Mouse (Mus musculus): ENCODE measurements around the gene Upk3bl.

The Upk3bl gene

DNA sequence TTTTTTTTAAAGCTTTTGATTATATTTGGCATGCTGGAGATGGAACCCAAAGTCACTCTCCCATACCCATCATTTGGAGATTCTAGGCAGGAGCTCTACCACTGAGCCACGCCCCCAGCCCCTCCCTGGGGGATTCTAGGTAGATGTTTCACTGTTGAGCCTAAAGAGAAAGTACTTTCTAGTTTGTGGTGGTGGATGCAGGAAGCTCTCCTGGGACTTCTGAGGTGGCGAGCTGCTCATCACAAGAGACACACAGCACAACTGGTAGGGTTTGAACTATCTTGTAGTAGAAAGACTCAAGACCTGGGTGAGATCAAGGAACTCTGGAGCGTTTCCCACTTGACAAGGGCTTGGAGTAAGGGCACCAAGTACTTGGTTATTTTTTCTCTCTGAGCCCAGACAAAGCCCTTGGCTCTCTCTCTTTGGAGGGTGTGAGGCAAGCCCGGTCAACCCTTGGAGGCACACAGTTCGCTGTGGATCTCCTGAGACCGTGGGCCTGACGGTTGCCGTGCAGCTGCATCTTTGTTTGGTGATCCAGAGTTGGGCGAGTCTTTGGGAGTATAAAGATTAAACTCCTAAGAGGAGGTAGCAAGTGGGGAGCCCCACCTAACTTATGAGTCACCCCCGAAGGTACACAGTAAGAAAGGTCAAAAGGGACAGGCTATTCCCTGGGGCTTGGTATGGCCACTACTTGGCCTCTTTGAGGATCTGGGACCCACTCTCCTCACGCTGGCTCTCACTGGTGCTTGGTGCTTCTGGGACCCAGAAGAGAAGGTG lies at the start of gene Upk3bl:
TSS of gene Upk3bl (plus strand) at position 192 of the 777 bp plus-strand sequence.
- DNase-seq (ENCODE audit: low spot score), result no peak

DNA sequence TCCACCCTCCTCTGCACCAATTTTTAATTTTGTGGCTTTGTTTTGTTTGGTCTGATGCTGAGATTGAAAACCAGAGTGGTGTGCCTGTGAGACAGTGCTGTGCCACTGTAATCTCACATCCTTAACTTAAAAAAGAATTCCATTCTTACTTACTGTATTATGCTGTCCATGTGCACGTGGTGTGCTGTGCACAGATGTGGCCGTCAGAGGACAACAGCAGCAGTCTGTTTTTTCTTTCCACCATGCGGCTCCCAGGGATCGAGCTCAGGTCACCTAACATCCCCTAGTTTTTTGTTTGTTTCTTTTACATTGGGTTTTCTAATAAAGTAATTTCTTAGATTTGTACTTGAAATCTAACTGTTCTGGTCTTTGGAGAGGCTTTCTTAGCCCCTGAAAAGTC lies 49.8 kb upstream of the Upk3bl start:
- no peak for DNase-seq (ENCODE audit: low spot score)

DNA sequence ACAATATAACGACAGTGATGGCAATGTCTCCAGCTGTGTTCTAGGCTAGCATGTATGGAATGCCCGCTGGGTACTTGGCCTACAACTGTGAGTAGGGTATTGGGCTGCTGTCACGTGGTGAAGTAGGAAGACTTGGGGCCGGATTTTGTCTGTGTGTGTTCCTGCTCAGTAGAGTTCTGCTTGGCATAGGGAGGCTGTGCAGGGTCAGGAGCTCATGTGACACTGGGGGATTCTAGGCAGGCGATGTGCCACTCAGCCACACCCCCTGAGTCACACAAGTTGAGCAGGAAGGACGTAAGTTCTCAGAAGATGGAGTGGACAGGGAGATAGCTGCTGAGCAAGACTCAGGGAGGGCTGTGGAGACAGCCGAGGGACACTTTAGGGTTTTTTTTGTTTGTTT lies 46.5 kb upstream of the Upk3bl start:
- no peak for DNase-seq (ENCODE audit: low spot score)

DNA sequence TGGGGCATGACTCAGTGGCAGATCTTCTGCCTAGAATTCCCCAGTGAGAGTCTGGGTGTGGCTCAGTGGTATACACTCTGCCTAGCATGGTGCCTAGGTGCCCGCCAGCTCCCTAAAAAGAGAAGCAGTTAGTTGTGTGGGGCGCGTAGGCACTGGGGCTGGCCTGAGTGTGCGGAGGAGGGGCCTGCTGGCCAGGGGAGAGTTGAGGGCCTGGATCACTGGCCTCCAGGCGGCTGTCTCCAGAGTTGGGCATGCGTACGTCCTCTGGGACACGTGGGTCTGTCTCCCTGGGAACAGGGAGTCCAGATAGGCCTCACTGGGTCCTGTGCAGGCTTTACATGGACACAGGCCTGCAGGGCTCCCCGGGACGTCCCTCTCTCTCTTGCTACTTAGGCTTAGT lies 39.4 kb upstream of the Upk3bl start:
- DNase-seq (ENCODE audit: low spot score), result peak; percentile 69

DNA sequence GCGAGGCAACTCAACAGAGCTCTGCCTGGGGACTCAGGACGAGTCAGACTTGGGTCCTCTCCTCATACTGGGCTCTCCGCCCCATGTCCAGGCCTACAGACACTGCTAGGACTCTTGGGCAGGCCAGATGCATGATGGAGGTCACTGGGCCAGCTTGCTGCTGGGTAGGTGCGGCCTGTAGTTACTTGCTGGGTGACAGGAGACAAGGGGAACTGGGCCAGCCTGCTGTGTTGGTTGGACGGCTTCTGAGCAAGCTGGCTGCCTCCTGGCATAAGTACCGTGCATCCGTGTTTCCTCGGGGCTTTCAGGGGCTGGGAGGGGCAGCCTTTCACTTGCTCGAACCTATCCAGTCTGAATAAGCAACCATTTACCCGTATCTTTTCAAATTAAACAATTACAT lies 38.7 kb upstream of the Upk3bl start:
- peak; percentile 24 for DNase-seq (ENCODE audit: low spot score)

DNA sequence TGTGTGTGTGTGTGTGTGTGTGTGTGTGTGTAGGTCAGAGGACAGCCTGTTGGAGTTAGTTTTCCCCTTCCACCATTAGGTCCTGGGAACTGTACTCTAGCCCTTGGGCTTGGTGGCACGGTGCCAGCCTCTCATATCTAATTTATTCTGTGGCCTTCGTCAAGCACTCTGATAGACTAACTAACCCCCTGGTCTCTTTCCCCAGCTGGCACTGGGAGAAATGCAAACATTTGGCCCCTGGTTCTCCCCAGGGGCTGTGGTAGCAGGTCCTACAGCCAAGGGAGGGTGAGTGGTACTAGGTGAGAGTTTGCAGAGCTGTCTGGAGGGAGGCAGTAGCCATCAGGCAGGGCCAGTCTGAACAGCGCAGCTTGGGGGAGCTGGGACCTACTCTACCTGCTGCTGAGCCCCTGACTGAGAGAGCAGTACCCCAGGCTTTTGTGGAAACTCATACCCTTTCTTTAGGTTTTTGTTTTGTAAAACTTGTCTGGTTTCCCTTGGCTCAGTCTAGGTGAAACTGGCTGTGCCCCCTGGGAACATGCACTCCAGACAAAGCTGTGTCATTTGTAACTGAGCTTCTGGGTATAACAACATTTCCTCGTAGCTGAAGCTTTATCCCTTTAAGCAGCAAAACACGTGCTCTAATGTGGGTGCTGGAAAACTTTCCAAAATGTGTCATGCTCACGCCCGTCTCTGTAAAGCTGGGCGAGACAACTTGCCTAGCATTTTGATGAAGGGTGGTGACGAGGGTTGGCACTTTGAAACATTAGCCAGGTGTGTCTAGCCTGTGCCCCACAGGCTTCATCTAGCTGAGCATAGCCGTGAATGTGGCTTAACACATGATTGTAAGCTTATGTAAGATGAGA lies 38.0 kb upstream of the Upk3bl start:
- peak; percentile 51 for DNase-seq (ENCODE audit: low spot score)

DNA sequence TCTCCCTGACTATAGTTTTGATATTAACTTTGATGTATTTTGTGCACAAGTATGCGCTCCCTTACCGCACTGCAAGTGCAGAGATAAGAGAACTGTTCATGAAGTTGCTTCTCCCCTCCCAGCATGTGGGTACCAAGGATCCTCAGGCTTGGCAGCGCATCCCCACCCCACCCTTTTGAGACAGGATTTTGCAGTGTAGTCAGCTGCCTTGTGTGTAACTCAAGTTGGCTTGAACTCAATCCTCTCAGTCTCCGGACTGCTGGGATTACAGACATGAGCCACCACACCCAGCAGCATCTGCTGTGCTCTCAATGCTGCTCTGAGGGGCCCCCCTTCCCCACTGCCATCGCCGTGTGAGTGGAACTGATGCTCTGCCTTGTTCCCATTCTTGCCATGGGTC lies 37.0 kb upstream of the Upk3bl start:
- DNase-seq (ENCODE audit: low spot score), result no peak

DNA sequence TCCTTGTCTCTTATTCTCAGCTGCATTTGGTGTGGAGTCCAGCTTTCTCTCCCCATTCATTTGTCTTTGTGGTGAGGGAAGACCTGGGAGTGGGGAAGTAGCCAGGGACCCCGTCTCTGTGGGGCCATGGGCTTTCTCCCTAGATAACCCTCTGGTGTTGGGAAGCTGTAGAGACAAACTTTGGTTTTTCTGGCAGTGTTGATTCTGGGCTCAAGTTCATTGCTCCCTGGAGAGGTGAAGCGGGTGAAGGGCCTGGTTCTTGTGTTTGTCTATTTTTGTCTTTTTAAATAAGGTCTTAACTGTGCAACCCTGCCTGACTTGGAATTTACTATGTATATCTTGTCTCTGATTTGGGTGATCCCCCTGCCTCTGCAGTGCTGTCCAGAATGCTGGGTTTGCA lies 35.6 kb upstream of the Upk3bl start:
- DNase-seq (ENCODE audit: low spot score), result no peak

DNA sequence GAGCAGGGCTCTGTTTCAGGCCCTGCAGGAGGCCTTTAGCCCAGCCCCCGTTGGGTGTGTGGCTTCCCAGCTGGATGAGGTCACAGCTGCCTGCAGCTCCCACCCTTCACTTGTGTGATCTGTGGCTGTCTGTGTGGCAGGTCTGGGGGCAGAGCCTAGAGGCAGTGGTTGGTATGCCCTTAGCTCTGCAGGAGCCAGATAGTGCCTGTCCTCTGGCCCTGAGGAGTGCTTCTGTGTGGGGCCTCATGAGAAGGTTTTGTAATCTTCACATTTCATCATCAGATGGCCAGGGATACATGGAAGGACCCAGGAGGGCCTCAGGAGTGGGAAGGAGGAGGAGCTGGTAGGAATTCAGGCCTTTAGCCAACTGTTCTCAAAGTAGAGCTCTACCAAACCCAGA lies 34.4 kb upstream of the Upk3bl start:
- DNase-seq (ENCODE audit: low spot score), result peak; percentile 74

DNA sequence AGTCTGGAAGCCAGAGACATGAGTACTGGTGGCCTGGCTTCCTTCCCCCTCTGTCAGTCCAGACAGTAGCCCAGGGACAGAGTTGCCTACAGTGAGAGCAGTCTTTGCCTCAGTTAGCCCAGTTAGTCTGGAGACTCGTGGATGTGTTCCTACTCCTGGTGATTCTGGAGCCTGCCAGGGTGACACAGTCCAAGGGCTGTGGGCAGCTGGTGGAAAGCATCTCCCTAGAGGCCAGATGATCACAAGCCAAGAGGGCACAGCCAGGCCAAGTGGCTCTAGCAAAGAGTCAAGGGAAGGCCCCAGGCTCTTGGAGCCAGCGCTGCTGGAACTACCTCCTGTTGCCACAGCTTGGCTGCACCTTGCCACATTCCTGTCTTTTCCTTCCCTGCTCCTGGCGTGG lies 28.6 kb upstream of the Upk3bl start:
- DNase-seq (ENCODE audit: low spot score), result no peak

DNA sequence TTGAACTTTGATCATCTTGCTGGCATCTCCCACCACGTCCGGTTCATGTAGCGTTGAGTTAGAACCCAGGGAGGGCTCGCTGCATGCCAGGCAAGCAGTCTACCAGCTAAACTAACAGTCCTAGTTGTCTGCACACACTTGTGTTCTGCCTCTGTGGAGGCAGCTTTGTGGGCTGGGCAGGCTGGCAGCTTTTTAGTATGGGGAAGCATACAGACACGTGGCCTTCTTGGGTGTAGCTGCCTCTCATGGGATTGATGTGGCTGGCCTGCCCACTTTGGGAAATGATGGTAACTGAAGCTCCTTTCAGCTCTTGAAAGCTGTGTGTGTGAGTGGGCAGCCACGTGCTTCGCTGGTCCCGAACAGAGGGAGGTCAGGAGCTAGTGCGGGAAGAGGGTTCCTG lies 27.4 kb upstream of the Upk3bl start:
- DNase-seq (ENCODE audit: low spot score), result no peak

DNA sequence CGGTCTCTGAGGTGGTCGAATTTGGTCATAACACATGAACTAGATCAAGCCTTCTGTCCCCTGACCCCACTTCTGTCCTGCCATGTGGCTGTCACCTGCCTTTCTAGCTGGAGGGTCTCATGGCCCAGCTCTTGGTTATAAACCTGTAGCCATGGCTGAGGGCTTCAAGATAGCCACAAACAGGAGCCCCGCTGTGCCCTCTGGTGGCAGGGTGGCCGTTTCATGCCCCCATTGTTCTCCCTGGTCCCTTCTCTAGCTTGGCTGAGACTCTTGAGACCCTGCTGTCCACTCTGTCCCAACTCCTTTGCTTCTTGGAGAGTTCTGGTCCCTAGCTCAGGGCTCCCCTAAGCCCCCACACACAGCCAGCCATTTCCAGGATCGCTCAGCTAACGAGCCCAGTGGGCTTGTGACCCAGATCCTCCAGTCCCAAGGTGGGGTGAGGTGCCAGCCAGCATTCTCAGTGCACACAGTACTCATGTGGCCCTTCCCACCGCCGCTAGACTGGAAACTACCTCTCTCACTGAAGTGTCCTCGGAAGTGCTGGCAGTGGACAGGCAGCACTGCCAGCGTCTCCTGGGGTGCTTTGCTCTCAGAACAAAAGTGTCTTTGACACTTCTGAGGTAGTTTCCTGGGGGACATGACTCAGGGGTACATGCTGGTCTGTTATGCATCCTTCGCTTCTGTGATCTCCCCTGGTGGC lies 26.5 kb upstream of the Upk3bl start:
- DNase-seq (ENCODE audit: low spot score), result no peak

DNA sequence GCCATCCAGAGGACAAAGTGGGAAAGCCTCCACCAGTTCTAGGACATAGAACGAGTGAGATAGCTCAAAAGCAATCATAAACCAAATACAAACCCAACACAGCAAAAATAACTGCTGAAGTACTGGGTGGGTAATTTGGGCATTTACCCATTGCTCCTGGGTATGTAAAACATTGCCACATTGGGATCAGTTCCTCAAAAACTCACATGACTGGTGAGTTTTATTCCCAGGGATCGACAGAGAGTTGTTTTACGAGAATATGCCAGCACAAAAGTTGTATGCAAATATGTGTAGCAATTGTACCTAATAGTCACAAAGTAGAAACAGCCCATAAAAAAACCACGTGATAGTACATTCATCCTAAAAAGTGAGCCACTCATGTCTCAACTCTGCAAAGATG lies 19.4 kb upstream of the Upk3bl start:
- no peak for DNase-seq (ENCODE audit: low spot score)

DNA sequence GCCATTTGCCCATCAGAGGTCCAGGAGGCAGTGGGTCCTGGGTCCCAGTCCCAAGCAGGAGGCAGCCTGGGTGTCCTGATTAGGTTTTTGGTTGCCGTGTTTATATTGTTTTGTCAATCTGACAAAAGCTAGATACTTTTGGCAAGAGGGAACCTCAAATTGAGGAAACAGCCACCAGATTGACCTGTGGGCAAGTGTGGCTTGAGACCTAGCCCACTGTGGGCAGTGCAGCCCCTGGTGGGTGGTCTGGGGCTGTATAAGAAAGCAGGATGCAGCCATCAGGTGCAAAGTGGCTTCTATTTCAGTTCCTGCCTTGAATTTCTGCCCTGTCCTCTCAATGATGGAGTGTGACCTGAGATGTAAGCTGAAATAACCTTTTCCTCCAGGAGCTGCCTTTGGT lies 19.0 kb upstream of the Upk3bl start:
- no peak for DNase-seq (ENCODE audit: low spot score)

DNA sequence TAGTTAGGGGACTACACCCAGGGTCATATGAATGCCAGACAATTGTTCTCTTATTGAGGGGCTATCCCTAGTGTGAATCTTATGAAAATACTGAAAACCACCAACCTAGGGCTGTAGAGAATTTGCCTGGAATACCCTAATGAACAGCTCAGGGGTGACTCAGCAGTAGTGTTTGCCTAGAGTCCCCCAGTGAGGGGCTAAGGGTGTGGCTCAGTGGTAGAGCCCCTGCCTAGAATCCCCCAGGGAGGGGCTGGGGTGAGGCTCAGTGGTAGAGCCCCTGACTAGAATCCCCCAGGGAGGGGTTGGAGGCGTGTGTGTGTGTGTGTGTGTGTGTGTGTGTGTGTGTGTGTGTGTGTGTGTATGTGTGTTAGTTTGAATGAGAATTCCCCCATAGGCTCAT lies 17.6 kb upstream of the Upk3bl start:
- no peak for DNase-seq (ENCODE audit: low spot score)

DNA sequence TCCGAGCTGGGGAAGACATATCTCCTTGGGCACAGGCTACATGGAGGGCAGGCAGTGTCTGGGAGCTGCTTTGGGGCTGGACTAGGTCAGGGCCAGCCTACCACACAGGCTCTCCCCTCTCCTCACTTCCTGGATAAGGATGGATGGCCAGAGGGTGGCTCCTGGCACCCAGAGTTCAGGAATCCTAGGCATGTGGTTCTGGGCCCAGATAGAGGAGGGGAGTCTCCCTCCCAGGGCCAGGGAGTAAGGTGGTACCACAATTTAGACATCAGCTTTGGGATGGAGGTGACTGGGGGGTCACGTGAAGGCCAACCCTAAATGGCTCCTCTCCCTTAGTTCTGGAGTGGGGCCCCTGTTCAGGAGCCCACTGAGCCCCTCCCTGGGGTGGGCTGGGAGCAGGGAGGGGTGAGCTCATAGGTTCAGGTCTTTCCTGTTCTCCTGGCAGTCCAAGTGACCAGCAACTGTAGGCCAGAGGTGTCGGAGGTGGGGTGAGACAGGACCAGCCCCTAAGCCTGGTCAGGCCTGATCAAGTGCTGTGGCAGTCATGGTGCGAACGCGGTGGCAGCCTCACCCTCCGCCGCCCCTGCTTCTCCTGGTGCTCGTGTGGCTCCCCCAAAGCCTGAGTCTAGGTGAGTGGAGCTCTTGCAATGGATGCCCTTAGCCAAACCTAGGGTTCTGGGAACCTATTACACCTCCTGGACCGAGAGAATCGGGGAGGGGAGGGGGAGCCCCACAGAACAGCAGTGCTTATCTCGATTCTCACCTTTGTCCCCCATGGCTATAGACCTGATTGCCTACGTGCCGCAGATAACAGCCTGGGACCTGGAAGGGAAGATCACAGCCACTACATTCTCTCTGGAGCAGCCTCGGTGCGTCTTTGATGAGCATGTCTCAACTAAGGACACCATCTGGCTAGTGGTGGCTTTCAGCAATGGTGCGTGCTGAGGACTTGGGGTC lies 15.8 kb upstream of the Upk3bl start, which contains the start of gene Upk3b:
TSS of gene Upk3b (plus strand) at position 239 of the 957 bp plus-strand sequence.
- DNase-seq (ENCODE audit: low spot score), result no peak

DNA sequence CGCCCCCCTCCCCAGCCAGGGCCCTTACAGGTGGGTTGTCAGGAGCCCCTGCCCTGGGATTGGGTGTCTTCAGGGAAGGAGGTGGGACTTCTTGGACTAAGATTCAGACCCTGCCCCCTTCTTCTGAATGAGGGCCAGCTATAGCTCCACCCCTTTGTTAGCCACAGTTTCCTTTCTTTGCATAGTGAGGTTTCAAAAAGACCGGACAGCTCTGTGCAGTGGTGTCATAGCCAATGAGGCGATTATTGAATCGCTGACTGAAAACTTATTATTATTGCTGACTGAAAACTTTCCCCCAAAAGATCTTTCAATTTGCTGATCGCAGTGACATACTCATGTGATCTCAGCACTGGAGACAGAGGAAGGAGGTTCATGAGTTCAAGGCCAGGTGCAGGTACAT lies 14.1 kb upstream of the Upk3bl start:
- no peak for DNase-seq (ENCODE audit: low spot score)

DNA sequence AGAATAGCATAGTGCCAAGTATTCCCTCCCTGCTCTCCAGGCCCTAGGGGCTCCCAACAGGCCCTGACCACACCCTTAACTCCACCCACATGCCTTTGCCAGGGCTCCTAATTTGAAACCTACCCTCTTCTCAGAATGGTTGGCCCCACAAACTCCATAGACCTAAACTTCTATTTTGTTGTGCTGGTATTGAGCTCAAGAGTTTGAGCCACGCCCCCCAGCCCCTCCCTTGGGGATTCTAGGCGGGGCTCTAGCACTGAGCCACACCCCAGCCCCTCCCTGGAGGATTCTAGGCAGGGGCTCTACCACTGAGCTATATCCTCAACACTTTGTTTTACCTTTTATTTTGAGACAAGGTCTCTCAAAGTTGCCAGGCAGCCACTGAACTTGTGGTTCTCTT lies 13.0 kb upstream of the Upk3bl start:
- DNase-seq (ENCODE audit: low spot score), result no peak

DNA sequence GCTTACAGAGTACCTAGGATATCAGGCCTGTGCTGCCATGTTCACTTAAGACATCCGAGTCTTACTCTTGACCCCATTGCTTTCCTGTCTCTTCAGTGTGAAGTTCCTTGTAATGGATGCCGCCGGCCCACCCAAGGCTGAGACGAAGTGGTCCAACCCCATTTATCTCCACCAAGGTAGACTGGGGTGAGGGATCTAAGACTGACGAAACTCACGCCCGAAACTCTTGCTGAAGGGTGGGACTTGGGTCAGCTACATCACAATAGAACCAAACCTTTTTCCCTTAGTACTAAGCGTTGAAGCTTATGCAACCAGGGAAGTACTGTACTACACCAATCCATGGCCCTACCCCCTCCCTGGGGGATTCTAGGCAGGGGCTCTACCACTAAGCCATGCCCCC lies 12.6 kb upstream of the Upk3bl start:
- no peak for DNase-seq (ENCODE audit: low spot score)

DNA sequence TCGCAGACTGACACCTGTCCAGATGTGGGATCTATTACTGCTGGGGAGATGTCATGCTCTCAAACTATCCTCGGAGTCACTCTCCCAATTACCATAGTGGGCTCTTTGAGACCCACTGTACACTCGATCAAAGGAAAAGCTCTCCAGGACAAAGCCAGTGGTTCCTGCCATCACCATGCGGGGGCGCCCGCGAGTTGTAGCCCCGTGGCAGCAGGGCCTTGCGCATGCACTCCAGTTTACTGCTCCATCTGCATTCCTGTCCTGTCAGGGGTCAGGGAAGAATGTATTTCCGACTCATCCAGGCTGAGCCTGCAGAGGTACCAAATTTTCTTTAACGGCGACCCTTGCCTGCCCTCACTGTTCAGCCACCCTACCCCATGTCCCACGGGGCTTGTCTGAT lies 9.4 kb upstream of the Upk3bl start:
- peak; percentile 25 for DNase-seq (ENCODE audit: low spot score)

DNA sequence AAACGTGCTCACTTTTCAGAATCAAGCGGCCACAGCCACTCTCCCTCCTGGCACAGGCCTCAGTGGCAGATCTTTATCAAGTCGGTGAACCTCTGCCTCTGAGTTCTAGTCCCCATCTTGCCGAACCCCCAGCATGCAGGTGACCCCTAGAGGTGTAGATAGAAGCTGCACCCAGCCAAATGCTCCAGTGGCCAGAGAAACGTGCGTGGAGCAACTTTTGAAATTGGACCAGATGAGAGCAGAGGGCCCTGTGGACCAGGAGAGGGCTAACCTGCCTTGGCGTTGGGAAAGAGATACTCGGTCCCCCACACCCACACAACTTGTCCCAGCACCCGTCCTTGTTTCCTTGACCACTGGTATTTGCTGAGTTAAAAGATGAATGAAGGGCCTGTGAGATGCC lies 8.9 kb upstream of the Upk3bl start:
- peak; percentile 51 for DNase-seq (ENCODE audit: low spot score)

DNA sequence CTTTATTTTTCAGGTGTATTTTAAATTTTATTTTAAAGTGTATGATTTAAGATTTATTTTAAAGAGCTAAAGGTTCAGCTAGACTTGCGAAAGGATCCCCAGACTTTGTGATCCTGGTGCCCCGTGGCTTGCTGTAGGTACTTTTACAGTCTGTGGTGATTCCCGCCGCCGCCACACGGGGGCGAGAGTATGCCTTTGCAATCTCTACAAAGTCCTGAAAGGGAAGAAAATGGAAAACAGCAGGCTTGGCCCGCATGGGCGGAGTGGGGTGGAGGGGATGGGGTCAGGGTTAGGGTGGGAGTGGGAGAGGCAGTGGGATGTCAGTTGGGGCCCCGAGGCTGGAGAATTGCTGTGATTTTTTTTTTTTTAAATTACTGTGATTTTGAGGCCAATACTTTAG lies 8.3 kb upstream of the Upk3bl start:
- DNase-seq (ENCODE audit: low spot score), result peak; percentile 92
